Mouse (Mus musculus) right cerebral cortex, postnatal 10 days (tissue): ENCODE data around the gene Rhbdl3.
"Not testable (repeated sequence)": the region's sequence is repeated elsewhere in the genome, so short reads cannot be mapped to it uniquely, and the experiment has no call there.

Experiments used
- DNase-seq, 2 experiments: peaks; one replicate each; pipeline ENCODE4 v3.0.0; 2021; ENCODE audit warnings: low spot score in 2 of 2

Rhbdl3 gene

DNA sequence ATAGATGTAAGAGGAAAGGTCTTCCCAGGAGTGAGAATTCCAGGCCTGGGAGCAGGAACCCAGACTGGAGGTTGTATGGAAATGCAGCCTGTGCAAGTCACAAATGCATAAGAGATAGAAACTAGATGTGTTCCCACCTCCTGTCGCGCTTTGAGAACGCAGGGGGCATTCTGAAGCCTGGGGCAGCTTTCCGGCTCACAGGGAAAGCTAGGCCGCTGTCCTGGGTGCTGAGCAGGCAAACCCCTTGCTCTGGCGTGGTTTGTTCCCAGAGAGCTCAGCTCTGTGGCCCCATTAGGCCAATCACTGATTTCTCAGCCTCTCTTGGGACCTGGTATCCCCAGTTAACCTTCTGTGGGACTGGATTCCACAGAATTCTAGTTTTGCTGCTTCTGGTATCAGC is 11.9 kb downstream of the Rhbdl3 start:
- no peak for DNase-seq

DNA sequence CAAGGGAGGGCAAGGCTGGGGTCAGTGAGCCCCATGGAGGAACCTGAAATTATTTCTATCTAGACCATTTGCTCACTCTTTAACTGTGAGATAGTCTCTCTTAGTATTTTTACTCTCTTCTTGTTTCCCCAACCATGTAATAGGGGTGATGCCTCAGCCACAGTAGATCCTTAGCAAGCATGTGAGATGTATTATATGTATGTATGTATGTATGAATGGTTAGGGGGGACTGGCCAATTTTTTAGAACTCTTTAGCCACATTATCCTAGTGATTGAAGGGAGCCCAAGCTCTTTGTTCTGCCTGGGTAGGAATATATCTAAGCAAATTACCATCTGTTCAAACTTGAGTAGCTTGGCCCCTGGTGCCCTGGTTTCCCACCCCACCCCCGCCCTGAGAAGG is 12.8 kb downstream of the Rhbdl3 start:
- DNase-seq = no peak

- DNase-seq = no peak
These were observed 13.2 kb downstream of the Rhbdl3 start for GRCm38 (mm10) chr11:80313944-80314343.

DNA sequence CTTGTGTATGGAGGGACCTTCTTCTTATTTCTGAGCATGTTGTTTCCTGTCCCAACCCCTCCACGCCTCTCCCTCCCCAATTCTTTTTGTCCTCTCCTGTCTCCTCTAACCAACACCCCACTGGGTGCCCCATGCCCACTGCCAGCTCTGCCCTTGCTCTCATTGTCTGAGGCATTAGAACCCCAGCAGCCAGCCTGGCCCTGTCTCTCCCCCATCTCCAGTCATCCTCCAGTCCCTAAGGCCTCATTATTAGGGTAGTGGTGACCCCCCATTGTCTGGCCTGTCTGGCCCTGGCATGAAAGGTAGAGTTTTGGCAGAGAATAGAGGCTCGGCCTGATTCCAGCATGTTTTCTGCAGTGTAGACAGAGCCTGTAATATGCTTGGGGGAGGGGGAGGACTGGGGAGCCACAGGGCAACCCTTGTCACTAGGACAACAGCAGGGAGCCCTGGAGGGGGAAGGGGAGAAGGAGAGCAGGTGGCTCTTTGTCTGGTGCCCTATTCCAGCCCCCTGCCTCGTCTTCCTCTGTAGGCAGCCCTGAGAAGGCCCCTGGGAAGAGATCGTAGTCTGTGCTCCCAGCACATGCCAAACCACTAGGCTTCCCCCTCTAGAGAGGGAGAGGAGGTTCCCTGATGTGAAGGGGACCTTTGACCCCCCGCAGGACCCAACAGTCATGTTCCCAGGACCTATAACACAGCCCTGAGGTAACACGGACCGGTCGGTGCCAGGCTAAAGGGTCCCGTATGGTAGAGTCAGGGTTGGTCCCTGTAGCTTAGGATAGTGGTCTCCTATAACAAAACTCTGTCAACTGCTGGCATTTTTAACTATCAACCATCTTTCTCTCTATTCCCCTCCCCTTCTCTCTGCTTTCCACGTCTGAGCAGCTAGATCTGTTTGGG is 15.3 kb downstream of the Rhbdl3 start:
- peak in 1 of 2 experiments; percentile 44 for DNase-seq

GRCm38 (mm10) chr11:80323255-80323654 is 22.5 kb downstream of the Rhbdl3 start:
- no peak for DNase-seq

DNA sequence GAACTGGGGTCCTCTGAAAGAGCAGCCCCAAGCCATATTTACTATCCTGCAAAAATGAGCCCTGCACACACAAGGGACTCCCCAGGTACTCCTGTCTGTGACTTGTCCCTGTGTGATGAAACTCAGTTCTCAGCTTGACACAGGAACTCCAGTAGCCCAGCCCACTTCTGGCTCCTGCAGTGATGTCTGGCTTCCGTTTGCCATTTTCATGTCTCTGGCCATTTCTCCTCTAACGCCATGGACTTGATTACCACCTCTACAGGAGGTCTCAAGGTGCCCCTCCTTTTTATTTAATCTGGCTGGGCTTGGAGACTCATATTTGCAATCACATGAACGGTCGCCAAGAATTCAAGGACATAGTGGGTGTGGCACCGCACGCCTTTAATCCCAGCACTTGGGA is 23.9 kb downstream of the Rhbdl3 start:
- DNase-seq = no peak

GRCm38 (mm10) chr11:80332709-80333400 is 32.1 kb downstream of the Rhbdl3 start:
- DNase-seq = no peak

DNA sequence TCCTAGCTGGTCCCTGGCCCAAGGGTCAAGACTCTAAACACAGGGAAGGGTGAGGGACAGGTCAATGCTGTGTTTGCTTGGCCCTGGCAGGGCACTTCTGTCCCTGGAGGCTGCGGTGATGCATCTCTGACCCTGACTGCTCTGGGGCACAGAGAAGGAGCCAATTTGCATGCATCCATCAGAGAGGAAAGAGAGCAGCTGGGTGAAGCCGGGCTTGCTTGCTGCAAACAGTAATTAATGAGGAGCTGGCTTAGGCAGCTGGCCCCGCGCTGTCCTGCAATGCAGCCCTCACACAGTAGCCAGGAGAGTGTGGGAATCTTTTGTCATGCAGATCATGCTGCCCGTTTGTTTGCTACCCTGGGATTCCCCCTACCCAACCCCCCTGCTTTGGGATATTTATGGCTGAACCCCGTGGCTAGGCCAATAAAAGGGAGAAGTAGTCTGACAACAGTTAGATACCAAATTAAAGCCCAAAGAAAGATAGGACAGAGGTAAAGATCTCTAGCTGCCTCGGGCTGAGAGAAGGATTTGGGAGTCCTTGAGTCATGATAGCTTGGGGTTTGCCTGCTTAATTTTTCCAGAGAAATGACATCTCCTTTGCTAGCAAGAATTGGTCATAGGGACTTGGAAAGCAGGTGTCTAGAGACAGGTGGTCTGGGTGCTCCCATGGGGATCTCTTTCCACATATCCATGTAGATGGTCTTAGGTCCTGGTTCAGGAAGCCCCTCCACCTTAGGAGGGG is 35.1 kb downstream of the Rhbdl3 start:
- DNase-seq = peak; percentile 39 to 60

GRCm38 (mm10) chr11:80336351-80336730 is 35.6 kb downstream of the Rhbdl3 start:
- DNase-seq = no peak

DNA sequence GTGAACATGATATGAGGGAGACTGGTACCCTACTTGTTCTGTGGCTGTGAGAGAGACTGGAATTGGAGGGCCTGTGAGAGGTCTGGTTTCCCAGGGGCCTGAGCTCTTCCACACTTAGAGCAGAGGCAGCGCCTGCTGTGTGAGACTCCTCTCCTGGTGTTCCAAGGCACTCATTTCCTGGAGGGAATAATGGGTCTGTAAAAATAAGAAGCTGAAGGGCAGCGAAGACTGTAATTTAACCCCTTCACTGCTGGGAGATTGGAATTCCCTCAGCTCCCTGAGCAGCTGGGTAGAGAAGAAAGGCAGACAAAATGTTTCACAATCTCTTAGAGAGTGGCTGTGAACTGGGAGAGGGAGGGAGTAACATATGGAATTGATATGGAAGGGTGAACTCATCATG is 41.8 kb downstream of the Rhbdl3 start:
- no peak for DNase-seq

GRCm38 (mm10) chr11:80351832-80352430 is 51.2 kb downstream of the Rhbdl3 start:
- DNase-seq = peak; percentile 83 to 91

GRCm38 (mm10) chr11:80354832-80355231 is 54.1 kb downstream of the Rhbdl3 start:
- DNase-seq = no peak

- no peak for DNase-seq
These were observed 68.2 kb downstream of the Rhbdl3 start for GRCm38 (mm10) chr11:80368949-80369348.

- DNase-seq = no peak
These were observed 75.9 kb downstream of the Rhbdl3 start for GRCm38 (mm10) chr11:80376651-80377050.

DNA sequence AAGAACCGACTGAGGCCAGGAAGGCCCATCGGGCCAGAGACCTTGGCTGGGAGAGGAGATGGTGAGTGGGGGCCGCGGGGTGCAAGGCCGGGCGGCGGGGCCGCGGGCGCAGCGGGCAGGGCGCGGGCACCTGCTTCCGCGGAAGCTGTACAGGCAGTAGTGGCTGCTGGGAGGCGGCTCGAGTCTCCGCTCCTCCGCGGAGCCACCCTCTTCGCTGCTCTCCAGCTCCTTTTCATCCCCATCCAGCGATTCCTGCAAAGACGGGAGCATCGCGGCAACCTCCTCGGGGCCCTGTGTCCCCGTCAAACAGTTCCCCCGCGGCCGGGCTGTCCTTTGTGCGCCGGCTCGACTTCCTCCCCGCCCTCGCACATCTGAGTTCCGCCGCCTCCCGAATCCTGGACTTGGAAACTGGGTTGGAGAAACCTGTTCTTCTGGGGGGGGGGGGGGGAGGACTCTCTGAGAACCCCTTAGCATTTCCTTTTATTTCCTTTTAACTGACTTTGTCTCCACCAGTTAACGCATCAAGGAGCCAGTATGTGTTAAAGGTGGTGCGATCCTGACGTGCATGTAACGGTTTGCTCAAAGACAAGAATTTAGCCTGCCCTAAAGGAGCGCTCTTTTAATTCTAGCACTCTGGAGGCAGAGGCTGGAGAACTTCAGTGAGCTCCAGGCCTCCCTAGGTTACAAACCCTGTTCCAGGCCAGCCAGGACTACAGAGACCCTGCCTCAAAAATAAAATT is 77.2 kb downstream of the Rhbdl3 start, which contains the start of gene 5730455P16Rik:
5730455P16Rik (minus strand) TSS at position 323 of the 740 bp plus-strand sequence.
- DNase-seq = peak; percentile 91 to 92

DNA sequence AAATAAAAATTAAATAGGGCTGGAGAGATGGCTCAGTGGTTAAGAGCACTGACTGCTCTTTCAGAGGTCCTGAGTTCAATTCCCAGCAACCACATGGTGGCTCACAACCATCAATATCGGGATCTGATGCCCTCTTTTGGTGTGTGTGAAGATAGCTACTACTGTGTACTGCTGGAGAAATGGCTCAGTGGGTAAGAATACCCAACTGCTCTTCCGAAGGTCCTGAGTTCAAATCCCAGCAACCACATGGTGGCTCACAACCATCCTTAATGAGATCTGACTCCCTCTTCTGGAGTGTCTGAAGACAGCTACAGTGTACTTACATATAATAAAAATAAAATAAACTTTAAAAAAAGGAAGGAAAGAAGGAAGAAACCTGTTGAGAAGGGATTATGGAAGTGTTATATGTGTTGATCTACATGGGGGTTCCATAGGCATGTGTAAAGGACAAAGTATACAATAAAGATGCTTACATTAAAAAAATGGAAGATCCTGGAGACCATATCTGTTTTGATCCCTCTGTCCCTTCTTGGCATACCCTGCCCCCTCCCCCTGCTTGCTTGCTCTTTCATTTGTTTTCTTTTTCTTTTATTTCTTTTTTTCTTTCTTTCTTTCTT is 77.8 kb downstream of the Rhbdl3 start:
- DNase-seq = peak in 1 of 2 experiments; percentile 5

GRCm38 (mm10) chr11:80379184-80379583 is 78.5 kb downstream of the Rhbdl3 start:
- not testable (repeated sequence) for DNase-seq

DNA sequence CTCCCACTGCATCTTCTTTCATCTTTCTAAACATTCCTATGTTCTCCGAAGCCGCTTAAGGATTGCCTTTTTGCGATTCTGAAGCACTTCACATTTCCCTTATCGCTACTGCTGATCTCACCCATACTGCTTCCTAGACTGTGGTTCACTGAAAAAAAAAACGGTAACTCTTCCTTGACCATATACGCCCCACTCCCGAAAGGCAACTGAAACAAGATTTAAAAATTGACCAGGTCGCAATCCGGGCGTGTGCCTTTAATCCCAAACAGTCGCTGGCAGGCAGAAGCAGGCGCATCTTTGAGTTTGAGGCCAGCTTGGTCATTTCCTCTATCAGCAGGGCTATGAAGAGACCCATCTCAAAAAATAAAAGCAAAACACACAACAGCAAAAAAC is 81.9 kb downstream of the Rhbdl3 start:
- peak in 1 of 2 experiments; percentile 43 for DNase-seq

DNA sequence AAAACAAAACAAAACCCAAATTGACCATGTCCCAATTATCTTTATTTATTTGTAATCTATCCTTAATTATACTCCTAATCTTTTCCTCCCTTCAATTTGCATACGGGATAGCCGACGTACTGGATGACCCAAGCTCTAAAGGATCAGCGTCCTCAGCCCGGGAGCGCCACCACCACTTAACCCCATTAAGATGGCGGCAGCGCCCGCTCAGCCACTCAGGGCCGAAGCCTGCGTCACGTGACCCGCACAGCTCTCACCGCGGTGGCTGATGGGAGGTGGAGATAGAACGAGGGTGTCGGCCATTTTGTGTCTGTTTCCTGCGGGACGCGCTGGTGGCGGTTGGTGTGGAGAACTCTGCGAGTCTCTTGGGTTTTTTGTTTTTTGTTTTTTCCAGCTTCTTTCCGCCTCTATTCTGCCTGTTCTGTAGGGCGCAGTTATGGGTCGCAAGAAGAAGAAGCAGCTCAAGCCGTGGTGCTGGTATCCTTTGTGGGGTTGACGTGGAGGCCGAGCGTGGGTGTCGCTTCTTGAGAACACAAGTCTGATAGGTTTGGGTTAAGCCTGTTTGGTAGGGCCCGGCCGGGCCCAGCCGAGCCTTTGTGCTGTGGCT is 82.4 kb downstream of the Rhbdl3 start, which contains the start of gene Zfp207:
Zfp207 (plus strand) TSS at position 261 of the 607 bp plus-strand sequence.
- peak; percentile 99 for DNase-seq

- DNase-seq = no peak
These were observed 82.9 kb downstream of the Rhbdl3 start for GRCm38 (mm10) chr11:80383626-80384046.
